Mouse (Mus musculus) hindbrain, embryonic 11.5 days (tissue): Measurements from ENCODE around the gene Cryzl1. TPM values are rescaled to one million over a fixed set of nuclear protein-coding genes. Genes with fewer than 3 reads are reported as not detected.

Experiments
- ATAC-seq: fragments of 200-750 bp; cut with Nextera tagmentation; 2 replicates; pipeline ENCODE4 v1.8.0; 2017; ENCODE audit warnings: mild to moderate bottlenecking, moderate TSS enrichment, moderate library complexity; ENCODE audit not compliant: low FRiP score
- DNase-seq: peaks from one replicate; pipeline ENCODE4 v3.0.0-alpha.2; 2015; ENCODE audit warnings: low spot score
- H3K27ac ChIP-seq: fragments of 300-500 bp; sonication (generic); 2 replicates; pipeline ENCODE4 v1.5.1; 2014; ENCODE audit warnings: mild to moderate bottlenecking, low read depth, low read length
- H3K27me3 ChIP-seq: fragments of 300-500 bp; sonication (generic); 2 replicates; pipeline ENCODE4 v1.6.1; 2014; ENCODE audit warnings: mild to moderate bottlenecking, low read length, moderate library complexity, mixed read lengths; ENCODE audit not compliant: control insufficient read depth, insufficient read depth
- H3K36me3 ChIP-seq: fragments of 300-500 bp; sonication (generic); 2 replicates; pipeline ENCODE4 v1.6.1; 2014; ENCODE audit warnings: mild to moderate bottlenecking, low read length, moderate library complexity, mixed read lengths; ENCODE audit not compliant: control insufficient read depth, insufficient read depth
- H3K4me1 ChIP-seq: fragments of 300-500 bp; sonication (generic); replicated peaks from 2 replicates; pipeline ENCODE4 v1.6.1; 2014; ENCODE audit warnings: low read length, mixed read lengths; ENCODE audit not compliant: control insufficient read depth, insufficient read depth
- H3K4me2 ChIP-seq: fragments of 300-500 bp; sonication (generic); replicated peaks from 2 replicates; pipeline ENCODE4 v1.6.1; 2014; ENCODE audit warnings: mild to moderate bottlenecking, low read depth, low read length
- H3K4me3 ChIP-seq: fragments of 300-500 bp; sonication (generic); 2 replicates; pipeline ENCODE4 v1.5.1; 2014; ENCODE audit warnings: low read depth, low read length
- H3K9ac ChIP-seq: fragments of 300-500 bp; sonication (generic); 2 replicates; pipeline ENCODE4 v1.6.1; 2014; ENCODE audit warnings: low read depth, low read length
- H3K9me3 ChIP-seq: fragments of 300-500 bp; sonication (generic); 2 replicates; pipeline ENCODE4 v1.6.1; 2016; ENCODE audit warnings: low read length; ENCODE audit not compliant: control insufficient read depth
- WGBS: fragments of 180-500 bp; shearing (Covaris S2); extraction: QIAGEN DNeasy Blood & Tissue Kit; methylation state at CpG from one replicate; pipeline ENCODE4 v1.1.7; 2014; 5-methylcytosine and 5-hydroxymethylcytosine counted together
- polyA plus RNA-seq: library from polyadenylated mRNA; unstranded; fragments of >200 nt; fragmentation: Nextera tagmentation; extraction: Ambion mirVana; gene quantifications from 2 replicates; pipeline ENCODE4 v1.2.1, GENCODE M21; 2014

Gene Cryzl1
- polyA plus RNA-seq: 75.6 and 93.4 TPM in 2 replicates

- no peaks in the 10 kb centered on the region for H3K36me3 ChIP-seq
- no peaks in the 10 kb centered on the region for H3K9me3 ChIP-seq
- ATAC-seq (peak; percentile 95), DNase-seq (peak; percentile 98)
- peak within 1 kb of the TSS; percentile 83 for H3K9ac ChIP-seq
- peak within 1 kb of the TSS; percentile 96 for H3K27ac ChIP-seq
- H3K4me1 ChIP-seq: 0 out of 2 replicates have a peak, but pooled peaks cover 2% of the 10 kb centered on the region
- WGBS: 2% methylated on average over 46 of the region's 46 CpGs
- H3K27me3 ChIP-seq: no peaks in the 10 kb centered on the region
- peak within 1 kb of the TSS; percentile 83 for H3K4me3 ChIP-seq
- peak within 1 kb of the TSS; percentile 59 for H3K4me2 ChIP-seq
Observed at GRCm38 (mm10) chr16:91728123-91729065, at the start of gene Cryzl1. Gene Cryzl1, minus strand, starts transcription at chr16:91728975.

GRCm38 (mm10) chr16:91772586-91772985, 43.8 kb upstream of the Cryzl1 start:
- WGBS: 80% methylated on average over 7 of the region's 7 CpGs
- Histone ChIP-seq H3K36me3 (no peaks in the 10 kb centered on the region), H3K27me3 (no peaks in the 10 kb centered on the region), H3K9ac (no peak overlapping the region), H3K4me3 (no peak overlapping the region), H3K4me2 (no peak overlapping the region), H3K9me3 (no peaks in the 10 kb centered on the region), H3K27ac (no peak overlapping the region), H3K4me1 (peaks cover 15% of the 10 kb centered on the region)
- DNase-seq (no peak), ATAC-seq (no peak)

- Histone ChIP-seq H3K27me3 (no peaks in the 10 kb centered on the region), H3K4me3 (no peak overlapping the region), H3K4me1 (peaks cover 15% of the 10 kb centered on the region), H3K27ac (peak overlapping the region; percentile 70), H3K36me3 (no peaks in the 10 kb centered on the region), H3K4me2 (no peak overlapping the region), H3K9ac (no peak overlapping the region), H3K9me3 (no peaks in the 10 kb centered on the region)
- peak; percentile 28 for DNase-seq
- WGBS: 63% methylated on average over 6 of the region's 6 CpGs
- ATAC-seq: peak; percentile 33
Observed at GRCm38 (mm10) chr16:91771334-91771733, 42.6 kb upstream of the Cryzl1 start.

- DNase-seq (peak; percentile 79), ATAC-seq (peak; percentile 95)
- Histone ChIP-seq H3K9ac (no peak overlapping the region), H3K36me3 (no peaks in the 10 kb centered on the region), H3K27ac (peak overlapping the region; percentile 70), H3K27me3 (no peaks in the 10 kb centered on the region), H3K4me2 (0 out of 2 replicates have a peak overlapping the region, but pooled peaks have one; percentile 14), H3K4me3 (no peak overlapping the region), H3K4me1 (peaks cover 18% of the 10 kb centered on the region), H3K9me3 (no peaks in the 10 kb centered on the region)
- WGBS: 27% methylated on average over 5 of the region's 5 CpGs
Observed at GRCm38 (mm10) chr16:91770662-91771061, 41.9 kb upstream of the Cryzl1 start.

GRCm38 (mm10) chr16:91769911-91770310, 41.1 kb upstream of the Cryzl1 start:
- Histone ChIP-seq H3K27me3 (no peaks in the 10 kb centered on the region), H3K4me3 (no peak overlapping the region), H3K9ac (no peak overlapping the region), H3K4me1 (peaks cover 18% of the 10 kb centered on the region), H3K4me2 (no peak overlapping the region), H3K9me3 (no peaks in the 10 kb centered on the region), H3K27ac (peak overlapping the region; percentile 70), H3K36me3 (no peaks in the 10 kb centered on the region)
- no peak for ATAC-seq
- DNase-seq: no peak
- 74% methylated on average over 5 of the region's 5 CpGs for WGBS

GRCm38 (mm10) chr16:91768586-91768985, 39.8 kb upstream of the Cryzl1 start:
- H3K4me1 ChIP-seq: peaks cover 20% of the 10 kb centered on the region
- no peak overlapping the region for H3K4me3 ChIP-seq
- DNase-seq (no peak), ATAC-seq (no peak)
- no peaks in the 10 kb centered on the region for H3K27me3 ChIP-seq
- no peak overlapping the region for H3K4me2 ChIP-seq
- H3K27ac ChIP-seq: no peak overlapping the region
- no peaks in the 10 kb centered on the region for H3K9me3 ChIP-seq
- H3K9ac ChIP-seq: no peak overlapping the region
- no peaks in the 10 kb centered on the region for H3K36me3 ChIP-seq
- 91% methylated on average over 6 of the region's 6 CpGs for WGBS

GRCm38 (mm10) chr16:91767165-91767701, 38.5 kb upstream of the Cryzl1 start:
- Histone ChIP-seq H3K27me3 (no peaks in the 10 kb centered on the region), H3K27ac (no peak overlapping the region), H3K9me3 (no peaks in the 10 kb centered on the region), H3K36me3 (no peaks in the 10 kb centered on the region), H3K9ac (no peak overlapping the region), H3K4me2 (no peak overlapping the region), H3K4me3 (no peak overlapping the region), H3K4me1 (peaks cover 16% of the 10 kb centered on the region)
- DNase-seq (no peak), ATAC-seq (no peak)
- 84% methylated on average over 11 of the region's 11 CpGs for WGBS

GRCm38 (mm10) chr16:91765816-91766210, 37.0 kb upstream of the Cryzl1 start:
- Histone ChIP-seq H3K27ac (no peak overlapping the region), H3K9ac (no peak overlapping the region), H3K27me3 (no peaks in the 10 kb centered on the region), H3K4me3 (no peak overlapping the region), H3K9me3 (no peaks in the 10 kb centered on the region), H3K36me3 (no peaks in the 10 kb centered on the region), H3K4me2 (no peak overlapping the region), H3K4me1 (peaks cover 13% of the 10 kb centered on the region)
- WGBS: 91% methylated on average over 15 of the region's 15 CpGs
- ATAC-seq (no peak), DNase-seq (no peak)
